Mouse (Mus musculus) MEL (cell line): Measurements from ENCODE around the gene Gm28048. TPM values are rescaled to one million over a fixed set of nuclear protein-coding genes. Genes with fewer than 3 reads are reported as not detected.
A peak's percentile ranks its signal among the peaks of the same experiment; 100 is the strongest.

Experiments
- DNase-seq: peaks from one replicate; pipeline ENCODE4 v3.0.0; 2011; ENCODE audit warnings: low read depth, low spot score
- H3K27ac ChIP-seq: 2 replicates; pipeline ENCODE4 v1.5.1; 2012; ENCODE audit warnings: low read depth, mild to moderate bottlenecking, control low read depth, low read length, moderate library complexity; ENCODE audit not compliant: control insufficient read depth
- H3K27me3 ChIP-seq, 2 experiments: fragments of 150-350 bp in 1 of 2; sonication (generic) in 1 of 2; 2 replicates each; pipeline ENCODE4 v1.6.1; 2012; ENCODE audit warnings: low read length in 2 of 2, mild to moderate bottlenecking in 2 of 2, improper control_type of control experiment in 1 of 2, moderate library complexity in 1 of 2; ENCODE audit not compliant: insufficient read depth in 2 of 2, control insufficient read depth in 1 of 2
- H3K36me3 ChIP-seq, 2 experiments: 2 replicates each; pipeline ENCODE4 v1.6.1; 2012 to 2014; ENCODE audit warnings: low read length in 2 of 2, improper control_type of control experiment in 1 of 2, inconsistent platforms in 1 of 2, mild to moderate bottlenecking in 1 of 2; ENCODE audit not compliant: insufficient read depth in 2 of 2, control insufficient read depth in 1 of 2
- H3K4me1 ChIP-seq, 2 experiments: fragments of 150-350 bp in 1 of 2; sonication (generic) in 1 of 2; 2 replicates each; pipeline ENCODE4 v1.6.1; 2012; ENCODE audit warnings: low read length in 2 of 2, improper control_type of control experiment in 1 of 2, mild to moderate bottlenecking in 1 of 2; ENCODE audit not compliant: insufficient read depth in 2 of 2, control insufficient read depth in 1 of 2
- H3K4me3 ChIP-seq, 2 experiments: fragments of 150-350 bp in 1 of 2; sonication (generic) in 1 of 2; 2 replicates each; pipeline ENCODE4 v1.5.1; 2012; ENCODE audit warnings: low read depth in 2 of 2, low read length in 2 of 2, mild to moderate bottlenecking in 2 of 2, moderate library complexity in 2 of 2, control low read depth in 1 of 2, improper control_type of control experiment in 1 of 2; ENCODE audit not compliant: control insufficient read depth in 1 of 2, insufficient read depth in 1 of 2
- H3K79me2 ChIP-seq: 2 replicates; pipeline ENCODE4 v1.6.1; 2012; ENCODE audit warnings: mild to moderate bottlenecking, low read length, moderate library complexity; ENCODE audit not compliant: control insufficient read depth, poor library complexity, insufficient read depth
- H3K9ac ChIP-seq: 2 replicates; pipeline ENCODE4 v1.6.1; 2012; ENCODE audit warnings: low read depth, mild to moderate bottlenecking, control low read depth, low read length, moderate library complexity; ENCODE audit not compliant: control insufficient read depth, poor library complexity, severe bottlenecking
- H3K9me3 ChIP-seq: fragments of 150-350 bp; sonication (generic); replicated peaks from 2 replicates; pipeline ENCODE4 v1.6.1; 2012; ENCODE audit warnings: mild to moderate bottlenecking, low read length, improper control_type of control experiment, moderate library complexity; ENCODE audit not compliant: insufficient read depth
- CTCF ChIP-seq, 3 experiments: IDR thresholded peaks in 2 of 3; conservative IDR thresholded peaks in 1 of 3; 2 replicates each; pipeline ENCODE4 v1.5.1; 2011 to 2012; ENCODE audit warnings: low read length in 3 of 3, low read depth in 2 of 3, mild to moderate bottlenecking in 2 of 3, improper control_type of control experiment in 1 of 3, inconsistent platforms in 1 of 3, mixed read lengths in 1 of 3, moderate library complexity in 1 of 3; ENCODE audit not compliant: control insufficient read depth in 1 of 3, insufficient read depth in 1 of 3, poor library complexity in 1 of 3, severe bottlenecking in 1 of 3
- GATA1 ChIP-seq: IDR thresholded peaks from 2 replicates; pipeline ENCODE4 v1.6.1; 2011; ENCODE audit warnings: low read depth, low read length, improper control_type of control experiment
- HCFC1 ChIP-seq: IDR thresholded peaks from 2 replicates; pipeline ENCODE4 v1.6.1; 2012; ENCODE audit warnings: low read depth, mild to moderate bottlenecking, inconsistent platforms, low read length, improper control_type of control experiment, moderate library complexity
- JUND ChIP-seq: IDR thresholded peaks from 2 replicates; pipeline ENCODE4 v1.6.1; 2011; ENCODE audit warnings: low read depth, mild to moderate bottlenecking, improper control_type of control experiment, low read length
- KAT2A ChIP-seq: conservative IDR thresholded peaks from 2 replicates; pipeline ENCODE4 v1.6.1; 2012; ENCODE audit warnings: low read depth, low read length, improper control_type of control experiment, inconsistent platforms
- MAZ ChIP-seq: IDR thresholded peaks from 2 replicates; pipeline ENCODE4 v1.6.1; 2012; ENCODE audit warnings: low read depth, mild to moderate bottlenecking, inconsistent platforms, low read length, improper control_type of control experiment
- MXI1 ChIP-seq: IDR thresholded peaks from 2 replicates; pipeline ENCODE4 v1.6.1; 2011; ENCODE audit warnings: mild to moderate bottlenecking, low read depth, low read length, improper control_type of control experiment
- MYC ChIP-seq: IDR thresholded peaks from 2 replicates; pipeline ENCODE4 v1.6.1; 2011; ENCODE audit warnings: low read depth, mild to moderate bottlenecking, low read length, improper control_type of control experiment, moderate library complexity
- NELFE ChIP-seq: IDR thresholded peaks from 2 replicates; pipeline ENCODE4 v1.6.1; 2011; ENCODE audit warnings: low read depth, low read length, improper control_type of control experiment
- NRF1 ChIP-seq: IDR thresholded peaks from 2 replicates; pipeline ENCODE4 v1.6.1; 2014; ENCODE audit warnings: low read depth, mild to moderate bottlenecking, inconsistent platforms, low read length, improper control_type of control experiment, moderate library complexity; ENCODE audit not compliant: poor library complexity, insufficient read depth, severe bottlenecking
- POLR2A ChIP-seq, 2 experiments: IDR thresholded peaks; 2 replicates each; pipeline ENCODE4 v1.6.1; 2011 to 2012; ENCODE audit warnings: low read length in 2 of 2, mild to moderate bottlenecking in 2 of 2, control low read depth in 1 of 2, improper control_type of control experiment in 1 of 2, low read depth in 1 of 2, moderate library complexity in 1 of 2; ENCODE audit not compliant: control insufficient read depth in 1 of 2, insufficient read depth in 1 of 2, poor library complexity in 1 of 2
- RAD21 ChIP-seq: IDR thresholded peaks from 2 replicates; pipeline ENCODE4 v1.6.1; 2011; ENCODE audit warnings: mild to moderate bottlenecking, low read depth, low read length, improper control_type of control experiment
- SIN3A ChIP-seq: IDR thresholded peaks from 2 replicates; pipeline ENCODE4 v1.6.1; 2012; ENCODE audit warnings: low read length, improper control_type of control experiment, inconsistent platforms
- TAL1 ChIP-seq: IDR thresholded peaks from 2 replicates; pipeline ENCODE4 v1.6.1; 2012; ENCODE audit warnings: mild to moderate bottlenecking, inconsistent platforms, low read length, moderate library complexity, mixed read lengths
- USF2 ChIP-seq, 2 experiments: IDR thresholded peaks; 2 replicates each; pipeline ENCODE4 v1.6.1; 2011 to 2012; ENCODE audit warnings: improper control_type of control experiment in 2 of 2, low read length in 2 of 2, borderline replicate concordance in 1 of 2, inconsistent platforms in 1 of 2, low read depth in 1 of 2, mild to moderate bottlenecking in 1 of 2; ENCODE audit not compliant: insufficient read depth in 1 of 2
- ZC3H11A ChIP-seq: IDR thresholded peaks from 2 replicates; pipeline ENCODE4 v1.6.1; 2012; ENCODE audit warnings: low read depth, mild to moderate bottlenecking, inconsistent platforms, low read length, improper control_type of control experiment
- ZMIZ1 ChIP-seq: IDR thresholded peaks from 2 replicates; pipeline ENCODE4 v1.6.1; 2012; ENCODE audit warnings: low read depth, mild to moderate bottlenecking, inconsistent platforms, low read length, improper control_type of control experiment, moderate library complexity
- polyA plus RNA-seq, 2 experiments: library from polyadenylated mRNA; stranded (reverse) in 1 of 2; unstranded in 1 of 2; fragments of >175 nt in 1 of 2; fragments of >200 nt in 1 of 2; gene quantifications; 2 replicates each; pipeline versions ENCODE4 v1.2.1 to v1.2.4; 2012; ENCODE audit warnings: low replicate concordance in 2 of 2, low read depth in 1 of 2; ENCODE audit not compliant: insufficient read length in 2 of 2, insufficient read depth in 1 of 2, missing spikeins in 1 of 2
- total RNA-seq: library from RNA; depleted of rRNA; stranded (reverse); fragments of 300-350 nt; gene quantifications from 2 replicates; pipeline ENCODE4 v1.2.3, GENCODE M21; 2012

Gene Gm28048
- total and polyA plus RNA-seq, 3 experiments: 8.6 to 15.0 TPM; not detected in 1

- Histone ChIP-seq H3K4me1 (peaks cover 9 to 21% of the 10 kb centered on the region in 2 experiments; a peak in 3 of 4 replicates), H3K79me2 (peaks cover 63% of the 10 kb centered on the region), H3K27ac (no peak overlapping the region), H3K9me3 (no peaks in the 10 kb centered on the region), H3K4me3 (no peak overlapping the region), H3K27me3 (no peaks in the 10 kb centered on the region), H3K36me3 (peaks cover 0 to 48% of the 10 kb centered on the region in 2 experiments; a peak in 3 of 4 replicates), H3K9ac (no peak overlapping the region)
- no peak for DNase-seq
- TF ChIP-seq NRF1 (no peak), HCFC1 (no peak), MXI1 (no peak), MYC (no peak), ZMIZ1 (no peak), POLR2A (IDR thresholded peaks at IDR 0.05; ENCODE audit: control insufficient read depth in 1 of 2, insufficient read depth in 1 of 2, low read depth in 1 of 2, low read length in 2 of 2, poor library complexity in 1 of 2) (no peak), ZC3H11A (no peak), NELFE (no peak), TAL1 (no peak), SIN3A (no peak), MAZ (no peak), JUND (no peak), RAD21 (no peak), USF2 (IDR thresholded peaks at IDR 0.05; ENCODE audit: borderline replicate concordance in 1 of 2, insufficient read depth in 1 of 2, low read depth in 1 of 2, low read length in 2 of 2) (no peak), GATA1 (no peak), KAT2A (no peak)
Observed at GRCm38 (mm10) chr11:22978711-22979110, 3.2 kb downstream of the Gm28048 start.

GRCm38 (mm10) chr11:22978215-22978614 is 3.7 kb downstream of the Gm28048 start:
- no peak for DNase-seq
- peaks cover 67% of the 10 kb centered on the region for H3K79me2 ChIP-seq
- H3K4me3 ChIP-seq: no peak overlapping the region
- H3K4me1 ChIP-seq: peaks cover 9 to 21% of the 10 kb centered on the region in 2 experiments; a peak in 3 of 4 replicates
- H3K36me3 ChIP-seq: peaks cover 0 to 47% of the 10 kb centered on the region in 2 experiments; a peak in 3 of 4 replicates
- H3K9ac ChIP-seq: no peak overlapping the region
- TF ChIP-seq CTCF (IDR thresholded peaks at IDR 0.05 in 2 of 3, conservative IDR thresholded peaks at IDR 0.05 in 1 of 3; ENCODE audit: control insufficient read depth in 1 of 3, insufficient read depth in 1 of 3, low read depth in 2 of 3, low read length in 3 of 3, poor library complexity in 1 of 3, severe bottlenecking in 1 of 3) (no peak), NELFE (0 out of 2 replicates have a peak, but pooled peaks have one; percentile 15)
- no peaks in the 10 kb centered on the region for H3K9me3 ChIP-seq
- H3K27ac ChIP-seq: no peak overlapping the region
- H3K27me3 ChIP-seq: no peaks in the 10 kb centered on the region
